Mouse (Mus musculus) forebrain, embryonic 14.5 days (tissue): ENCODE data around the gene Col11a2. TPM values are rescaled to one million over a fixed set of nuclear protein-coding genes. Genes with fewer than 3 reads are reported as not detected.
"Not testable (repeated sequence)": the region's sequence is repeated elsewhere in the genome, so short reads cannot be mapped to it uniquely, and the experiment has no call there.

ENCODE experiments used
- ATAC-seq: fragments of 200-750 bp; cut with Nextera tagmentation; 2 replicates; pipeline ENCODE4 v1.8.0; 2017; ENCODE audit warnings: mild to moderate bottlenecking, moderate library complexity
- DNase-seq: peaks from one replicate; pipeline ENCODE4 v3.0.0-alpha.2; 2015; ENCODE audit warnings: low spot score
- H3K27ac ChIP-seq: fragments of 300-500 bp; sonication (generic); 2 replicates; pipeline ENCODE4 v1.5.1; 2014; ENCODE audit warnings: low read depth, mild to moderate bottlenecking, control low read depth, low read length, moderate library complexity
- H3K27me3 ChIP-seq: fragments of 300-500 bp; sonication (generic); replicated peaks from 2 replicates; pipeline ENCODE4 v1.6.1; 2014; ENCODE audit warnings: low read length, control low read depth, mixed read lengths; ENCODE audit not compliant: control insufficient read depth, insufficient read depth
- H3K36me3 ChIP-seq: fragments of 300-500 bp; sonication (generic); 2 replicates; pipeline ENCODE4 v1.6.1; 2014; ENCODE audit warnings: low read length, control low read depth; ENCODE audit not compliant: control insufficient read depth, insufficient read depth
- H3K4me1 ChIP-seq: fragments of 300-500 bp; sonication (generic); 2 replicates; pipeline ENCODE4 v1.6.1; 2014; ENCODE audit warnings: antibody characterized with exemption, low read length, control low read depth; ENCODE audit not compliant: control insufficient read depth, insufficient read depth
- H3K4me2 ChIP-seq: fragments of 300-500 bp; sonication (generic); 2 replicates; pipeline ENCODE4 v1.6.1; 2014; ENCODE audit warnings: mild to moderate bottlenecking, control low read depth, low read length
- H3K4me3 ChIP-seq: fragments of 300-500 bp; sonication (generic); 2 replicates; pipeline ENCODE4 v1.5.1; 2014; ENCODE audit warnings: low read depth, low read length, control low read depth
- H3K9ac ChIP-seq: fragments of 300-500 bp; sonication (generic); 2 replicates; pipeline ENCODE4 v1.6.1; 2014; ENCODE audit warnings: mild to moderate bottlenecking, low read length, control low read depth, moderate library complexity
- H3K9me3 ChIP-seq: fragments of 300-500 bp; sonication (generic); replicated peaks from 2 replicates; pipeline ENCODE4 v1.6.1; 2016; ENCODE audit warnings: low read length, control low read depth, mixed read lengths; ENCODE audit not compliant: control insufficient read depth
- WGBS: fragments of 180-500 bp; shearing (Covaris S2); extraction: QIAGEN DNeasy Blood & Tissue Kit; methylation state at CpG from one replicate; pipeline ENCODE4 v1.1.7; 2014; 5-methylcytosine and 5-hydroxymethylcytosine counted together
- polyA plus RNA-seq: library from polyadenylated mRNA; unstranded; fragments of >200 nt; fragmentation: Nextera tagmentation; extraction: Ambion mirVana; gene quantifications from 2 replicates; pipeline ENCODE4 v1.2.1, GENCODE M21; 2014

The Col11a2 gene
- 0.95 and 1.6 TPM in 2 replicates for polyA plus RNA-seq

DNA sequence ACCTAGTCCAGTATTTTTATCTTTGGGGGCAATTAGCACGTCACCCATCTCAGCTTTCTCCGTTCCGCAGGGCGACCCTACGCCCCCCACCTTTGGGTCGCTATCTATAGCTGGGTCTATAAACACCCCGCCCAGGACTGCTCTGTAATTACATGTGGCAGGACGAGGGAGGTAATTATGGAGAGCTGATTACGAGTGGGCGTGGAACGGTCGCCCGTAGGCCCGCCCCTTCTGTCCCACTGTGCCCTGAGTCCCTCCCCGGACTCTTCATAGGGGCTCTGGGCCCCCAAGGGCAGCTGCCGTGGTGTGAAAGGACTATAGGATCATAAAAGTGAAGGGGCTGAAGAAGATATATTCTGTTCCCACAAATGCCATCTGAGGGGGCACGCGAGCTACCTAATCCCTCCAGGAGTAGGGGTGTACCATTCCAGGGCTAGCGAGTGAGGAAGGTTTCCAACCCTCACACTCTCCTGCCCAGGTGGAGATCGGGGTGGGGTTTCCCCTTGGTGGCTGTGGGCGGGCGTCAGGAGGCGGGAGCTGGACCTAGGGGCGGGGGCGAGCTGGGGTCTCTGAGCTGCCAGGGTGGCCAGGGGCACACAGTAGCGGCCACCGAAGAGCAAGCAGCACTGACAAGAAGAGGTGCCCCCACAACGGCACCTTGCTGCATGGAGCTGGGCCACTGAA lies at the start of gene Col11a2:
Col11a2 (plus strand) TSS at position 560 of the 684 bp plus-strand sequence.
- WGBS = 4% methylated on average over 28 of the region's 28 CpGs
- Histone ChIP-seq H3K36me3 (peaks cover 38% of the 10 kb centered on the region), H3K4me1 (peaks cover 17% of the 10 kb centered on the region), H3K27ac (peak within 1 kb of the TSS; percentile 14; the same call in 1 of the 2 replicates), H3K4me3 (peak within 1 kb of the TSS; percentile 29), H3K27me3 (no peaks in the 10 kb centered on the region), H3K9ac (peak within 1 kb of the TSS; percentile 57), H3K4me2 (peak within 1 kb of the TSS; percentile 62), H3K9me3 (no peaks in the 10 kb centered on the region)
- peak; percentile 62 for ATAC-seq
- peak; percentile 52 for DNase-seq

DNA sequence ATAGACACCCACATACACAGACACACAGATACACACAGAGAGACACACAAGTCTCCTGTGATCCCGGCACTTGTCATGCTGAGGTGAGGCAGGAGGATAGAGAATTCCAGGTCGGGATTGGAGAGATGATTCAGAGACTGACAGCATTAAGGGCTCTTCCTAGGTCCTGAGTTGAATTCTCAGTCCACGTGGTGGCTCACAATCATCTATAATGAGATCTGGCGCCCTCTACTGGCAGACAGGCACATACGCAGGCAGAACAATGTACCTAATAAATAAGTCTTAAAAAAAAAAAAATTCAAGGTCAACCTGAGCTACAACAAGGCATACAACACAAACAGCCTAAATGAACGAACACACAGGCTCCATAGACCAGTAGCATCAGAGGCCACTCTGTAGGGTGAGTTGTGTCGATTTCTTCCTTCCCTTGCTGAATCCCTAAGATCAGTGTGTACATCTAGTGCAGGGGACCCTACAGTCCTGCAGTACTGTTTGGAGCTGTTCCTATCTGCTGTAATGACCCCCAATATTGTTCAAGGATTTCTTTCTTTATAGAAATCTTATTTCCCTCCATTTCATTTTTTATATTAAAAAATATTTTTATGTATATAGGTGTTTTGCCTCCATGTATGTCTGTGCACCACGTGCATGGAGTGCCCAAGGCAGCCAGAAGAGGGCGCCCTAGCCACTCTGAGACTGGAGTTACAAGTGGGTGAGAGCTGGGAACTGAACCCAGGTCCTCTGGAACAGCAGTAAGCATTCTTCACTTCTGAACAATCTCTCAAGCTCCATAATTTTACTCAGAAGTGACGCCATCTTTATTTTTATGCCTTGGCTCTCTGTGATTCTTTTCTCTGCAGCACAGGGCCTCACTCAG lies 47.2 kb upstream of the Col11a2 start:
- WGBS = 34% methylated on average over 10 of the region's 10 CpGs
- H3K4me2 ChIP-seq = no peak overlapping the region
- H3K36me3 ChIP-seq = no peaks in the 10 kb centered on the region
- H3K27ac ChIP-seq = no peak overlapping the region
- H3K9ac ChIP-seq = no peak overlapping the region
- H3K27me3 ChIP-seq = no peaks in the 10 kb centered on the region
- no peaks in the 10 kb centered on the region for H3K4me1 ChIP-seq
- no peak overlapping the region for H3K4me3 ChIP-seq
- peak; percentile 92 for DNase-seq
- no peaks in the 10 kb centered on the region for H3K9me3 ChIP-seq
- peak; percentile 58; the same call in 1 of the 2 replicates for ATAC-seq

DNA sequence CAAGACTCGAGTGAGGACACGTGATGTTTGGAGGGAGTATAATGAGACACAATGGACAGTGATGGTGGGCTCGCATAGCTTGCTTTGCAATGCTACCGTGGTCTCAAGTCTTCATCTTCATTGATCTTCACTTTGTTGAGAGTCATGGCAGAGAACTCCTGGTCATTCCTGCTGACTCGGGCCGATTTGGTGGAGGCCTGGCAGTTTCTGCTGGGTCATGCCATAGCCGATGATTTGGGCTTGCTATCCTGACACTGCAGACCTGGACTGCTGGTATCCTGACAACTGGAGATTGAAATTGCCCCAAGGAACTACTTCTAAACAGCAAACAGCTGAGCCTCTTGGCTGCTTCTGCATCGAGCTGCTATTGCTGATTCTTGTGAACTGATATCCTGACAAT lies 44.3 kb upstream of the Col11a2 start:
- no peaks in the 10 kb centered on the region for H3K36me3 ChIP-seq
- DNase-seq (no peak), ATAC-seq (no peak)
- no peak overlapping the region for H3K9ac ChIP-seq
- no peaks in the 10 kb centered on the region for H3K9me3 ChIP-seq
- no peak overlapping the region for H3K4me2 ChIP-seq
- 94% methylated on average over 8 of the region's 8 CpGs for WGBS
- H3K27me3 ChIP-seq = 0 out of 2 replicates have a peak, but pooled peaks cover 5% of the 10 kb centered on the region
- peaks cover 3% of the 10 kb centered on the region; the same call in 1 of the 2 replicates for H3K4me1 ChIP-seq
- H3K4me3 ChIP-seq = no peak overlapping the region
- no peak overlapping the region for H3K27ac ChIP-seq

DNA sequence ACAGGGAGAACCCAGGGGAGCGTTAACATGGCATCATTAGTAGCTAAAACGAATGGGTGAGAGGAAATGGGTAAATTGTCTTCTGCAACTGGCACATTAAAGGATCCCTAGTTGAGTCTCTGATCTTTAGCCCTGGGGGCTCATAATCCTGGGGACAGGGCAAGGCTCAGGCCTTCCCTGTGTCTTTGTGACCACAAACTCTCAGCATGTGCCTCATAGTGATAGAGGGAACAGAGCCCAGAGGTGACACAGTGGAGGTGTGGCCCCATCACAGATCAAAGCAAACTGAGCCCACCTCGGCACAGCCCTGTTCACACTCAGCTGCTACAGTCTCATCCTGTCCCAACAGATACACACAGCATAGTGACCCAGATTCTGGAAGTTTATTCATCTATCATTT lies 43.6 kb upstream of the Col11a2 start:
- no peak for ATAC-seq
- 73% methylated on average over 3 of the region's 3 CpGs for WGBS
- H3K4me1 ChIP-seq = peaks cover 6% of the 10 kb centered on the region; the same call in 1 of the 2 replicates

DNA sequence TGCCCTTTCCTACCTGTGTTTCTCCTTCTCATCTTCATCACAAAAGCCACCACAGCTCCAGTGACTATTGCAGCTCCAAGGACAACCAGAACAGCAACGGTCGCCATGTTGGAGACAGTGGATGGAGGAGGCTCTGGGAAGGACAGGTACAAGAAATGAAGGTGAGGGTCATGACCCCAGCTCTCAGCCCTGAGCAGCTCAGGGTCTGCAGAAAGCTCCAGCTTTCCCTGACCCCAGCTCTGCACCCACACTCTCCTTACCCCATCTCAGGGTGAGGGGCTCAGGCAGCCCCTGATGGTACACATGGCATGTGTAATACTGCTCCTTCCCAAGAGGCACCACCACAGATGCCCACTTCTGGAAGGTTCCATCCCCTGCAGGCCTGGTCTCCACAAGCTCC lies 42.2 kb upstream of the Col11a2 start:
- H3K9ac ChIP-seq, H3K36me3 ChIP-seq, H3K27ac ChIP-seq, H3K4me1 ChIP-seq, H3K4me2 ChIP-seq, ATAC-seq, H3K9me3 ChIP-seq, H3K4me3 ChIP-seq, DNase-seq: not testable (repeated sequence)
- H3K27me3 ChIP-seq = 0 out of 2 replicates have a peak, but pooled peaks cover 11% of the 10 kb centered on the region
- 85% methylated on average over 2 of the region's 2 CpGs for WGBS

More for the DNA sequence above, 43.6 kb upstream of the Col11a2 start:
- no peaks in the 10 kb centered on the region for H3K9me3 ChIP-seq
- H3K4me2 ChIP-seq = no peak overlapping the region
- no peaks in the 10 kb centered on the region for H3K36me3 ChIP-seq
- DNase-seq = no peak
- H3K27me3 ChIP-seq = 0 out of 2 replicates have a peak, but pooled peaks cover 11% of the 10 kb centered on the region
- H3K27ac ChIP-seq = no peak overlapping the region
- H3K9ac ChIP-seq = no peak overlapping the region
- no peak overlapping the region for H3K4me3 ChIP-seq

DNA sequence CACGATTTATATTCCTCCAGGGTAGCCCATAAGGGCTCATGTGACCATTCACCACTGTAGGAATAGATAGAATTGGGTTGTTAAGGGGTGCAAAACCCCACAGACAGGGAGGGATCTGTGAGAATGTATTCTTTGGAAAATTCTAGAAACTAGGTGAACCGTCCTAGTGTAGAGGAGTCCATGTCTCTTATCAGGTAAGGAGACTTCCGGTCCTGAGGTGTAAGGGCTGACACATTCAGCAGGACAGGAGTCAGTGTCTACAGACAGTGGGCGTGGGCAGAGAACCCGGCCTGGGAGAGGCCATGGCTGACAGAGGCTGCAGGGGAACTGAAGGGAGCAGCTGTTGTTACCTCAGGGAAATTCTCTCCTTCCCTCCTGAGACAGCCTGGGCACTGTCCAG lies 40.5 kb upstream of the Col11a2 start:
- H3K4me2 ChIP-seq, H3K9ac ChIP-seq, H3K9me3 ChIP-seq, ATAC-seq, H3K4me3 ChIP-seq, H3K36me3 ChIP-seq, H3K27ac ChIP-seq, DNase-seq, H3K4me1 ChIP-seq: not testable (repeated sequence)
- WGBS = 74% methylated on average over 5 of the region's 5 CpGs
- 0 out of 2 replicates have a peak, but pooled peaks cover 11% of the 10 kb centered on the region for H3K27me3 ChIP-seq

- Histone ChIP-seq H3K27me3 (0 out of 2 replicates have a peak, but pooled peaks cover 11% of the 10 kb centered on the region), H3K27ac (no peak overlapping the region), H3K4me3 (peak overlapping the region; percentile 46), H3K36me3 (no peaks in the 10 kb centered on the region), H3K9me3 (no peaks in the 10 kb centered on the region), H3K4me1 (peaks cover 6% of the 10 kb centered on the region; the same call in 1 of the 2 replicates), H3K9ac (peak overlapping the region; percentile 59), H3K4me2 (peak overlapping the region; percentile 91)
- ATAC-seq (no peak), DNase-seq (no peak)
- 2% methylated on average over 86 of the region's 87 CpGs for WGBS
Measured at GRCm38 (mm10) chr17:33999341-34000149, 39.7 kb upstream of the Col11a2 start.

GRCm38 (mm10) chr17:34000150-34000537 lies 39.1 kb upstream of the Col11a2 start, which contains the start of gene H2-K1:
Gene H2-K1, minus strand, starts transcription at chr17:34000347.
- no peak within 1 kb of the TSS for H3K27ac ChIP-seq
- H3K27me3 ChIP-seq = 0 out of 2 replicates have a peak, but pooled peaks cover 11% of the 10 kb centered on the region
- DNase-seq (peak; percentile 56), ATAC-seq (peak; percentile 54)
- H3K9me3 ChIP-seq = no peaks in the 10 kb centered on the region
- H3K9ac ChIP-seq = peak within 1 kb of the TSS; percentile 59
- H3K4me3 ChIP-seq = peak within 1 kb of the TSS; percentile 46
- no peaks in the 10 kb centered on the region for H3K36me3 ChIP-seq
- H3K4me1 ChIP-seq = peaks cover 6% of the 10 kb centered on the region; the same call in 1 of the 2 replicates
- peak within 1 kb of the TSS; percentile 91 for H3K4me2 ChIP-seq
- WGBS = 1% methylated on average over 30 of the region's 30 CpGs
